Mouse (Mus musculus) erythroblast, adult 5-6 weeks (primary cell): ENCODE results near the gene Slc39a10. TPM values are rescaled to one million over a fixed set of nuclear protein-coding genes. Genes with fewer than 3 reads are reported as not detected.

Experiments used
- ATAC-seq: replicated peaks from 2 replicates; pipeline ENCODE4 v1.8.0; 2016; ENCODE audit warnings: moderate number of reproducible peaks, mild to moderate bottlenecking, moderate TSS enrichment, inconsistent platforms; ENCODE audit not compliant: poor library complexity, low FRiP score, severe bottlenecking
- total RNA-seq, 2 experiments: library from RNA; stranded (forward) in 1 of 2; stranded (reverse) in 1 of 2; fragments of 150-400 nt in 1 of 2; fragments of 200-764, 138-1000 nt in 1 of 2; gene quantifications; 2 replicates each; pipeline versions ENCODE4 v1.2.3 to v1.2.4; 2015 to 2017; ENCODE audit warnings: low replicate concordance in 2 of 2

The Slc39a10 gene
- total RNA-seq (2015; ENCODE audit: low replicate concordance) (1.9 and 2.5 TPM in 2 replicates), total RNA-seq (2017; ENCODE audit: low replicate concordance) (2.4 and 2.6 TPM in 2 replicates)

DNA sequence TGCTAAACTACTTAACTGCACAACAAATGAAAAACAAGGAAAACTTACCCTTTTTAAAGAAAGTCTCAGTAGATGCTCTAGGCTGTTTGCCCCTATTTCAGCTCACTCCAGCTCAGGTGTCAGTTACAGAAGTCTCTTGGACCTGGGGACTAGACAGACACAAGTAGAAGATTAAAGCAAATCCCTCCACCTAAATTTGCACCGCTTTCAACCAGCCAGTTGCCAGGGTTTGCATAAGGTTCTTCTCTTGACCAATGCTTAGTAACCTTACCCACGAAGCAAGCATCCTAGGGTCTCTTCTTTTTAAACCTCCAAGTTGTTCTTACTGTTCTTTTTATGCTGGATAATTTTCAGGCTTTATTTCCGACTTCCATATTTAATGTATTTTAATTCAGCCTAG lies at the start of gene Slc39a10:
Gene Slc39a10 (minus strand): TSS at position 101 of the 400 bp plus-strand sequence.
- ATAC-seq = no peak

DNA sequence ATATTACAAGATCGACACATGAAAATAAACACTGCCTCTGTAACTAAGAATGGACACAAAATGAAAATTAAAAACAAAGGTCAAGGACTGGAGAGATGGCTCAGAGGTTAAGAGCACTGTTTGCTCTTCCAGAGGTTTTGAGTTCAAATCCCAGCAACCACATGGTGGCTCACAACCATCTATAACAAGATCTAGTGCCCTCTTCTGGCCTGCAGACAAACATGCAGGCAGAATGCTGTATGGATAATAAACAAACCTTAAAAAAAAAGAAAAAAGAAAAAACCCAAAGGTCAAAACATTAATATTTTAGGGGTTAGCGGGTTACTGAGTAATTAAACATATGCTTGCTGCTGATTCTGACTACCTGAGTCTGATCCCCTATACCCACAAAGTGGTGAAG lies 46.6 kb upstream of the Slc39a10 start:
- ATAC-seq = no peak

DNA sequence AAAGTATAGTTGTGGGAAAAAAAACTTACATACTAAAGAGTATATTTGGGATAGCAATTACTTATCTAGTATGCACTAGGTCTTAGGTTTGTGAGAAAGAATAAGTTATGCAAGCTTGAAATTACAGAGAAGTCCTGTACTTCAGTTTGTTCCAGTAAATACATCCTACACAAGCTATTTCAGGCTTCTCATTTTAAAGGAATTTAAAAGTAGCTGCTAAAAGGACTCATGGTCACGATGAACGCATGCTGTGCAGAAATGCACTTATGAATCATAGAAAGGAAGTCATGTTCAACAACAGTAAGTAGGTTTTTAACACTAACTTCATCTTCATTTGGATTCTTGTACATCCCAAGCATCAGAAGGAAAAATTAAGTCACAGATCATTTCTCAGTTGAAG lies 45.0 kb upstream of the Slc39a10 start:
- no peak for ATAC-seq

DNA sequence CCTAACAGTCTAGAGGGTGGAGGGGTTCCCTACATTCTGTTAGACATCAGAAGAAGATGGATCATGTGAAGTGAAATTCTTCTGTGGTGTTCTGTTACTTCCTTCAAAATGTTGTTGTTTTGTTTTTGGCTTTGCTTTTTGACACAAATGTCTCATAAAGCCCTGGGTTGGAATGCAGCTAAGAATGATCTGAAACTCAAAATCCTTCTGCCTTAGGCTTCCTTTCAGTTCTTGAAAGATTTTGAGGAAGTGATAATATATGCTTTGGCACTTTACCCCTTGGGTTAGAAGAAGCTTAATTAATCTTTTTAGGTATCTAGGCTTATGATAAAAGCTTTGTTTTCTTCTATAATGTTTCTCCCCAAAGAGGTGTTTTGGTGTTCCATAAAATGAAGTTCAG lies 34.5 kb upstream of the Slc39a10 start:
- no peak for ATAC-seq

- no peak for ATAC-seq
These were observed 33.6 kb upstream of the Slc39a10 start for GRCm38 (mm10) chr1:46926239-46926638.

- ATAC-seq = no peak
These were observed 32.3 kb upstream of the Slc39a10 start for GRCm38 (mm10) chr1:46924992-46925391.

- ATAC-seq = no peak
These were observed 30.3 kb upstream of the Slc39a10 start for GRCm38 (mm10) chr1:46922904-46923303.

GRCm38 (mm10) chr1:46921630-46922029 lies 29.0 kb upstream of the Slc39a10 start:
- ATAC-seq = no peak

- ATAC-seq = no peak
These were observed 23.6 kb upstream of the Slc39a10 start for GRCm38 (mm10) chr1:46916237-46916636.

- no peak for ATAC-seq
These were observed 21.7 kb upstream of the Slc39a10 start for GRCm38 (mm10) chr1:46914349-46914748.

- no peak for ATAC-seq
These were observed 20.0 kb upstream of the Slc39a10 start for GRCm38 (mm10) chr1:46912506-46913156.

DNA sequence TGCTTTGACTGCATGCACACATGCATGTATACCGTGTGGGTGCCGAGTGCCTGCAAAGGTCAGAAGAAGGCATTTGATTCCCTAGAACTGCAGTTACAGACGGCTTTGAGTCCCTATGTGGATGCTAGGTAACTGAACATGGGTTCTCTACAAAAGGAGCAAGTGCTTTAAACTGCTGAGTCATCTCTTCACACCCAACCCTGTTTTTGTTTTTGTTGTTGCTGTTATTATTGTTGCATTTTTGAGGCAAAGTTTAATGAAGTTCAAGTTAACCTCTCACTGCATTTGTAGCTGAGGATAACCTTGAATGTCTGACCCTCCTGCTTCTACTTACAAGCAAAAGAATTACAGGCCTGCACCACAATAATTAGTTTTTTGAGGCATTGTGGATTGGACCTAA lies 17.5 kb upstream of the Slc39a10 start:
- ATAC-seq = no peak

GRCm38 (mm10) chr1:46905706-46906105 lies 13.1 kb upstream of the Slc39a10 start:
- no peak for ATAC-seq

GRCm38 (mm10) chr1:46902102-46902683 lies 9.5 kb upstream of the Slc39a10 start:
- ATAC-seq = no peak

GRCm38 (mm10) chr1:46894281-46894842 lies 1.7 kb upstream of the Slc39a10 start:
- ATAC-seq = no peak

DNA sequence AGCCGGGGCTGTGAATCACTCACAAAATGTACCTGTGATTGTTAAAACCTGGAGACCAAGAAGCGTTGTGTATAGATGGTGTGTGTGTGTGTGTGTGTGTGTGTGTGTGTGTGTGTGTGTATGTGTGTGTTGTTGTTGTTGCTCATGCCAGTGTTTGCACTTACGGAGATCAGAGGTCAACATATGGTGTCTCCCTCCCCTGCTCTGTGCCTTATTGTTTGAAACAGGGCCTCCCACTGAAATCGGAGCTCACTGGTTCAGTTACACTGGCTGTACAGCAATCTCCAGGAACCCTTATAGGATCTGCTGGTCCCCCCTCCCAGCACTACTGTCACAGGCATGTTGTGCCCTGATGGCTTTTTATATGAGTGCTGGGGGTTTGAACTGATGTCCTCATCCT lies 3.9 kb downstream of the Slc39a10 start:
- no peak for ATAC-seq

DNA sequence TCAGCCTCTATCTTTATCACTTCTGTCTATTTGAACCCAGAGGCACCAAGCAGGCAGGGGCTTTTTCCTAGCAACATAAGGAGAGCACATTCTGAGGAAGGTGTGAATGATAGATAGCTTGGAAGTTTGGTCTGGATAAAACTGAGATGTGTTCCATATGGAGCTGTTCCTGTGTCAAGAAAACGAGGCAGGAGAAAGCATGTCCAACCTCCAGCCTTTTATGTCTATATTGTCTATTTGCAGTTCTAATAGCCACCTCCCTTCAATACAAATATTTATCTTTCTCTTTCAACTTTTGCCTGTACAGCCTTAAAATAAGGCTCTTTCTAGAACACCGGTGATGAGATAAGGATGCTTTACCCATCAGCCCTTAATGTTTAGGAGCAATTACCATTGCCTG lies 4.3 kb downstream of the Slc39a10 start:
- no peak for ATAC-seq

DNA sequence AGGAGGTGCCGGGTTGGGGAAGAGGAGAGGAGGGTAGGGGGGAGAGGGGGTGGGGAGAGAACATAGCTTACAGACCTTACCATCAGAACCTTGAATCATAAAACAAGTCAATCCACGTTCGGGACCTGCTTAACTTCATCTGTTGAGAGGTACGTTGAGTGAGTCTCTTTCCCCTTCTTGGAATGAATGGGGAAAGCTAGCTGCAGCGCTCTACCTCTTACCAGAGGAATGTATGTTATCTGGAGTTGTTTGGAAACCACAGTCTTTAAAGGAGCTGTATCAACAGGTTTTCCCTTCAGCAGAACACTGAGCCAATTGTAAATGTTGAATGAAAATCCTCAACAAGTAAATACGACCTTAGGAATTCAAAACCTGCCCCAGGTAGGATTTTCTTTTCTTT lies 4.7 kb downstream of the Slc39a10 start:
- ATAC-seq = no peak

- no peak for ATAC-seq
These were observed 6.6 kb downstream of the Slc39a10 start for GRCm38 (mm10) chr1:46886091-46886490.

GRCm38 (mm10) chr1:46885231-46885630 lies 7.4 kb downstream of the Slc39a10 start:
- no peak for ATAC-seq

GRCm38 (mm10) chr1:46879951-46880350 lies 12.7 kb downstream of the Slc39a10 start:
- ATAC-seq = no peak
